Mouse (Mus musculus): ENCODE measurements around the gene Olfr452.

GRCm38 (mm10) chr6:42739071-42739470 is 45.8 kb upstream of the Olfr452 start, which contains the start of gene Olfr453:
- no peak for TF ChIP-seq CTCF (IDR thresholded peaks at IDR 0.05)
- TF ChIP-seq POLR2A (IDR thresholded peaks at IDR 0.05; ENCODE audit: insufficient read depth, low read depth, low read length): no peak
